Mouse (Mus musculus) midbrain, embryonic 14.5 days (tissue): ENCODE measurements around the gene Man2a2. TPM values are rescaled to one million over a fixed set of nuclear protein-coding genes. Genes with fewer than 3 reads are reported as not detected.
A peak's percentile ranks its signal among the peaks of the same experiment; 100 is the strongest.

ENCODE experiments used
- ATAC-seq: fragments of 200-750 bp; cut with Nextera tagmentation; 2 replicates; pipeline ENCODE4 v1.8.0; 2017; ENCODE audit warnings: moderate number of reproducible peaks, moderate library complexity; ENCODE audit not compliant: low FRiP score, low TSS enrichment
- DNase-seq: peaks from one replicate; pipeline ENCODE4 v3.0.0-alpha.2; 2015
- H3K27ac ChIP-seq: fragments of 300-500 bp; sonication (generic); replicated peaks from 2 replicates; pipeline ENCODE4 v1.5.1; 2014; ENCODE audit warnings: mild to moderate bottlenecking, low read depth, low read length, moderate library complexity
- H3K27me3 ChIP-seq: fragments of 300-500 bp; sonication (generic); 2 replicates; pipeline ENCODE4 v1.6.1; 2014; ENCODE audit warnings: low read length, control low read depth, mixed read lengths; ENCODE audit not compliant: control insufficient read depth, insufficient read depth
- H3K36me3 ChIP-seq: fragments of 300-500 bp; sonication (generic); 2 replicates; pipeline ENCODE4 v1.6.1; 2014; ENCODE audit warnings: low read length, control low read depth; ENCODE audit not compliant: control insufficient read depth, insufficient read depth
- H3K4me1 ChIP-seq: fragments of 300-500 bp; sonication (generic); 2 replicates; pipeline ENCODE4 v1.6.1; 2014; ENCODE audit warnings: mild to moderate bottlenecking, antibody characterized with exemption, low read length, control low read depth; ENCODE audit not compliant: control insufficient read depth, insufficient read depth
- H3K4me2 ChIP-seq: fragments of 300-500 bp; sonication (generic); 2 replicates; pipeline ENCODE4 v1.6.1; 2014; ENCODE audit warnings: mild to moderate bottlenecking, low read length, moderate library complexity
- H3K4me3 ChIP-seq: fragments of 300-500 bp; sonication (generic); replicated peaks from 2 replicates; pipeline ENCODE4 v1.5.1; 2014; ENCODE audit warnings: low read depth, low read length
- H3K9ac ChIP-seq: fragments of 300-500 bp; sonication (generic); replicated peaks from 2 replicates; pipeline ENCODE4 v1.6.1; 2014; ENCODE audit warnings: mild to moderate bottlenecking, low read length, moderate library complexity
- H3K9me3 ChIP-seq: fragments of 300-500 bp; sonication (generic); 2 replicates; pipeline ENCODE4 v1.6.1; 2016; ENCODE audit warnings: low read length, control low read depth, mixed read lengths; ENCODE audit not compliant: control insufficient read depth
- WGBS: fragments of 180-500 bp; shearing (Covaris S2); extraction: QIAGEN DNeasy Blood & Tissue Kit; methylation state at CpG from one replicate; pipeline ENCODE4 v1.1.7; 2014; 5-methylcytosine and 5-hydroxymethylcytosine counted together
- polyA plus RNA-seq: library from polyadenylated mRNA; unstranded; fragments of >200 nt; fragmentation: Nextera tagmentation; extraction: Ambion mirVana; gene quantifications from 2 replicates; pipeline ENCODE4 v1.2.1, GENCODE M21; 2014

The Man2a2 gene
- polyA plus RNA-seq, 1 experiment from 2014 or later = 18.1 TPM

DNA sequence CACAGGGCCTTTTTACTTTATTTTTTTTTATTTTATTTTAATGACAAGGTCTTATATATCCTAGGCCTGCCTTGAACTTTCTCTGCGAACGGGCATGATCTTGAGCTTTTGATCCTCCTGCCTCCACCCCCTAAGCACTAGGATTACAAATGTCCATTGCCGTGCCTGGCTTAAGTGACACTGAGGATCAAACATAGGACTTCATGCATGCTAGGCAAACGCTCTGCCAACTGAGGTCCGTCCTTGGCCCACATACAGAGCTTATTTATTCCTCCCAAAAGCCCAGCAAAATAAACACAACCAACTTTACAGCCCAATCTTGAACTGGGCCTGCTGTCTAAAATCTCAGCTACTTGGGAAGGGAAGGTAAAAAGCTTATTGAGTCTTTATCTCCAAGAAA lies 41.6 kb upstream of the Man2a2 start:
- H3K4me1 ChIP-seq = no peaks in the 10 kb centered on the region
- H3K27me3 ChIP-seq = no peaks in the 10 kb centered on the region
- H3K9me3 ChIP-seq = no peaks in the 10 kb centered on the region
- H3K36me3 ChIP-seq = no peaks in the 10 kb centered on the region
- H3K9ac ChIP-seq = no peak overlapping the region
- no peak overlapping the region for H3K27ac ChIP-seq
- H3K4me2 ChIP-seq = no peak overlapping the region
- ATAC-seq (no peak), DNase-seq (no peak)
- WGBS = 55% methylated on average over 5 of the region's 5 CpGs
- H3K4me3 ChIP-seq = no peak overlapping the region

GRCm38 (mm10) chr7:80412279-80412678 lies 41.1 kb upstream of the Man2a2 start:
- Histone ChIP-seq H3K4me3 (no peak overlapping the region), H3K36me3 (no peaks in the 10 kb centered on the region), H3K4me1 (no peaks in the 10 kb centered on the region), H3K27ac (no peak overlapping the region), H3K9ac (no peak overlapping the region), H3K27me3 (no peaks in the 10 kb centered on the region), H3K4me2 (no peak overlapping the region), H3K9me3 (no peaks in the 10 kb centered on the region)
- ATAC-seq (no peak), DNase-seq (no peak)
- 77% methylated on average over 10 of the region's 10 CpGs for WGBS

GRCm38 (mm10) chr7:80410380-80410779 lies 39.2 kb upstream of the Man2a2 start:
- ATAC-seq = no peak
- WGBS = 80% methylated on average over 9 of the region's 9 CpGs

DNA sequence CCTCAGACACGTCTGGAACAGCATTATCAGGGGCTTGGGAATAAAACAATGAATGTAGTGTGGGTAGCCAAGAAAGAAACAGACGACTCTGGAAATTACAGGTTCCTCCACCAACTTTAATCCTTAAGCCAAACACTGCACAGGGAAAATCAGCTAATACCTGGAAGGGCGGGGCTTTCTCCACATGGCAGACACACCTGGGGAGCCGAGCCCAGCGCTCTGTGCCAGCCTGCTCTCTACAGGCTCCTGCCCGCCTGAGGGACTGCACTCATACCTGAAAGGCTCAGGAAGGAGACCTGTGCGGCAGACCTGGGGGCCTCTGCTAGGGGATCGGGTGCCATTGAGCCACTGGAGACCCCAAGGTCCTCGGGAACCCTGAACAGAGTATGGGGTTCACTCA lies 36.5 kb upstream of the Man2a2 start:
- DNase-seq (no peak), ATAC-seq (no peak)
- Histone ChIP-seq H3K9ac (no peak overlapping the region), H3K4me1 (peaks cover 5% of the 10 kb centered on the region; the same call in 1 of the 2 replicates), H3K4me3 (no peak overlapping the region), H3K9me3 (no peaks in the 10 kb centered on the region), H3K4me2 (no peak overlapping the region), H3K36me3 (no peaks in the 10 kb centered on the region), H3K27me3 (0 out of 2 replicates have a peak, but pooled peaks cover 8% of the 10 kb centered on the region), H3K27ac (no peak overlapping the region)
- WGBS = 78% methylated on average over 9 of the region's 9 CpGs

More at GRCm38 (mm10) chr7:80410380-80410779, 39.2 kb upstream of the Man2a2 start:
- Histone ChIP-seq H3K9me3 (no peaks in the 10 kb centered on the region), H3K4me2 (no peak overlapping the region), H3K36me3 (no peaks in the 10 kb centered on the region), H3K4me3 (no peak overlapping the region), H3K9ac (no peak overlapping the region), H3K27ac (no peak overlapping the region), H3K27me3 (0 out of 2 replicates have a peak, but pooled peaks cover 3% of the 10 kb centered on the region), H3K4me1 (no peaks in the 10 kb centered on the region)
- DNase-seq = no peak

- Histone ChIP-seq H3K36me3 (no peaks in the 10 kb centered on the region), H3K4me3 (no peak overlapping the region), H3K9me3 (no peaks in the 10 kb centered on the region), H3K4me2 (no peak overlapping the region), H3K9ac (no peak overlapping the region), H3K27ac (no peak overlapping the region), H3K27me3 (0 out of 2 replicates have a peak, but pooled peaks cover 8% of the 10 kb centered on the region), H3K4me1 (peaks cover 8% of the 10 kb centered on the region)
- no peak for ATAC-seq
- 90% methylated on average over 3 of the region's 3 CpGs for WGBS
- no peak for DNase-seq
Measured at GRCm38 (mm10) chr7:80406186-80406585, 35.0 kb upstream of the Man2a2 start.

GRCm38 (mm10) chr7:80405188-80405695 lies 34.1 kb upstream of the Man2a2 start, which contains the start of gene Furin:
Furin (minus strand) TSS chr7:80405436.
- Histone ChIP-seq H3K27me3 (0 out of 2 replicates have a peak, but pooled peaks cover 8% of the 10 kb centered on the region), H3K9me3 (no peaks in the 10 kb centered on the region), H3K9ac (no peak within 1 kb of the TSS), H3K4me3 (no peak within 1 kb of the TSS), H3K4me1 (peaks cover 14% of the 10 kb centered on the region), H3K27ac (no peak within 1 kb of the TSS), H3K4me2 (no peak within 1 kb of the TSS), H3K36me3 (no peaks in the 10 kb centered on the region)
- 83% methylated on average over 9 of the region's 9 CpGs for WGBS
- no peak for DNase-seq
- ATAC-seq = no peak

GRCm38 (mm10) chr7:80404101-80404894 lies 33.1 kb upstream of the Man2a2 start:
- H3K27me3 ChIP-seq = 0 out of 2 replicates have a peak, but pooled peaks cover 8% of the 10 kb centered on the region
- no peak overlapping the region for H3K4me3 ChIP-seq
- no peak overlapping the region for H3K9ac ChIP-seq
- H3K36me3 ChIP-seq = no peaks in the 10 kb centered on the region
- WGBS = 65% methylated on average over 7 of the region's 7 CpGs
- DNase-seq (no peak), ATAC-seq (no peak)
- no peak overlapping the region for H3K27ac ChIP-seq
- peaks cover 14% of the 10 kb centered on the region for H3K4me1 ChIP-seq
- H3K9me3 ChIP-seq = no peaks in the 10 kb centered on the region
- H3K4me2 ChIP-seq = no peak overlapping the region

GRCm38 (mm10) chr7:80403551-80403950 lies 32.4 kb upstream of the Man2a2 start:
- DNase-seq = peak; percentile 29
- WGBS = 52% methylated on average over 9 of the region's 9 CpGs
- H3K27me3 ChIP-seq = 0 out of 2 replicates have a peak, but pooled peaks cover 8% of the 10 kb centered on the region
- no peak overlapping the region for H3K27ac ChIP-seq
- no peaks in the 10 kb centered on the region for H3K9me3 ChIP-seq
- H3K4me1 ChIP-seq = peaks cover 14% of the 10 kb centered on the region
- peak overlapping the region; percentile 92; the same call in 1 of the 2 replicates for H3K9ac ChIP-seq
- H3K36me3 ChIP-seq = no peaks in the 10 kb centered on the region
- peak overlapping the region; percentile 92 for H3K4me2 ChIP-seq
- ATAC-seq = no peak
- H3K4me3 ChIP-seq = peak overlapping the region; percentile 82
